In the genomic region with DNA sequence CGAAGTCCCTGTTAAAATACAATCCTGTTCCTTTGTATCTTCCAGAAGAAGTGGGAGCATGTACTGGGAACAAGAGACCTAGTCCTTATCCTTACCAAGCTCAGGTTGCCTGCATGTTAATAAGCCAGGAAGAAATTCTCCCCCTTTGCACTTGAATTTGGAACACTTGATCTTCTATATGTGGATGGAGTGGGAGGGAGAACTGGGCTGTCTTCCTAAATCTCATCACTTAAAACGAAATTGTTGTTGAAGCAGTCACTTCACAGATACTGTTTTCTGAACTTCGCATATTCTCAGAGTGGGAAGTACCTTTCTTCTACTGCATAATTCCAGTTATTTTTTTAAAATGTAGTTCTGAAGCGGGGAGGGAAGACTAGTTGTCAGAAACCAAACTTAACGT, we compare ENCODE assay signal across 29 mouse cellular contexts.
DNase-seq lines count a peak whose midpoint lies in the region; ATAC-seq lines count a peak whose summit lies in the region.
"Had no signal": no experiment of that assay in that cellular context is flagged by ENCODE, and none has a peak within 500 bp of the region (broad histone marks: within the 10 kb centered on the region; RNA-seq: fewer than 3 reads in every experiment).

No protein-coding gene starts in this region.

- no peaks in the 10 kb centered on the region for H3K4me1 ChIP-seq in kidney, embryonic 14.5 days (ENCODE audit: control insufficient read depth, insufficient read depth, low read length)
- H3K4me1 ChIP-seq: embryonic facial prominence, embryonic 15.5 days; forebrain, embryonic 10.5 days; forebrain, embryonic 12.5 days had no signal

- WGBS in kidney, embryonic 14.5 days, result 80% methylated on average over 5 of the region's 5 CpGs

- H3K9ac ChIP-seq in kidney, embryonic 14.5 days (ENCODE audit: low read depth, low read length), result no peak overlapping the region
- H3K9ac ChIP-seq: embryonic facial prominence, embryonic 13.5 days; embryonic facial prominence, embryonic 15.5 days; forebrain, embryonic 12.5 days had no signal

- ATAC-seq in frontal cortex, adult (ENCODE audit: low TSS enrichment), result peak; percentile 93
- no peak for ATAC-seq in kidney, embryonic 14.5 days (ENCODE audit: low FRiP score, low TSS enrichment)
- ATAC-seq: activated CD4-positive, CD25-positive, alpha-beta regulatory T cell, adult 4 months; CD4-positive, CD25-positive, alpha-beta regulatory T cell, adult 4 months; forebrain, embryonic 14.5 days; forebrain, embryonic 16.5 days; Patski had no signal

- H3K4me2 ChIP-seq in kidney, embryonic 14.5 days (replicated peaks; ENCODE audit: low read depth, low read length), result no peak overlapping the region
- H3K4me2 ChIP-seq: embryonic facial prominence, embryonic 13.5 days; embryonic facial prominence, embryonic 15.5 days; forebrain, embryonic 12.5 days had no signal

- no peak overlapping the region for H3K27ac ChIP-seq in kidney, embryonic 14.5 days (ENCODE audit: low read depth, low read length)
- H3K27ac ChIP-seq: embryonic facial prominence, embryonic 13.5 days; embryonic facial prominence, embryonic 15.5 days; forebrain, embryonic 10.5 days; forebrain, embryonic 12.5 days had no signal

- intact Hi-C loops in left cerebral cortex, postnatal 36 days (cut with DNase I), result no loop called here

- H3K36me3 ChIP-seq in kidney, embryonic 14.5 days (ENCODE audit: control insufficient read depth, insufficient read depth, low read length), result no peaks in the 10 kb centered on the region
- H3K36me3 ChIP-seq: embryonic facial prominence, embryonic 13.5 days; embryonic facial prominence, embryonic 15.5 days; forebrain, embryonic 10.5 days; forebrain, embryonic 12.5 days; G1E had no signal

- no peaks in the 10 kb centered on the region for H3K27me3 ChIP-seq in kidney, embryonic 14.5 days (ENCODE audit: control insufficient read depth, insufficient read depth, low read length)
- H3K27me3 ChIP-seq: CH12.LX; embryonic facial prominence, embryonic 13.5 days; embryonic facial prominence, embryonic 15.5 days; forebrain, embryonic 12.5 days; Patski had no signal

- H3K9me3 ChIP-seq in kidney, embryonic 14.5 days (ENCODE audit: control insufficient read depth, low read length), result no peaks in the 10 kb centered on the region
- H3K9me3 ChIP-seq: embryonic facial prominence, embryonic 13.5 days; embryonic facial prominence, embryonic 15.5 days; forebrain, embryonic 10.5 days; forebrain, embryonic 12.5 days; G1E had no signal

- DNase-seq in frontal cortex, postnatal 10 days (ENCODE audit: low spot score in 2 of 2), result no peak
- DNase-seq in left cerebral cortex, adult 11 months (ENCODE audit: low spot score), result peak; percentile 9
- no peak for DNase-seq in left cerebral cortex, postnatal 36 days (ENCODE audit: low spot score in 2 of 2)
- peak; percentile 70 for DNase-seq in brain, adult 2 months (ENCODE audit: low read depth, low spot score)
- DNase-seq: adrenal gland, adult 8-10 months; adrenal gland, postnatal 14 days; adrenal gland, postnatal 36 days; B cell, adult 2 months; cerebellum, adult 11 months; cerebellum, adult 18-20 months; cerebellum, adult 8-10 months; cerebellum, adult 9-11 months; cerebellum, postnatal 14 days; cerebellum, postnatal 36 days; embryo, embryonic 11 days had no signal

- no peak overlapping the region for H3K4me3 ChIP-seq in kidney, embryonic 14.5 days (ENCODE audit: low read length)
- H3K4me3 ChIP-seq: embryonic facial prominence, embryonic 13.5 days; embryonic facial prominence, embryonic 15.5 days; erythroblast, embryonic 14.5 days; forebrain, embryonic 10.5 days; forebrain, embryonic 12.5 days had no signal

Comparison
In these comparisons a context has a peak if more than half of its experiments do, and no peak if none do; other contexts are left out.
1. DNase-seq: peak in left cerebral cortex, adult 11 months (single experiment) and brain, adult 2 months (single experiment); none in frontal cortex, postnatal 10 days (0 of 2) and left cerebral cortex, postnatal 36 days (0 of 2).